11 mouse cellular contexts compared by ENCODE assay signal in the genomic region with DNA sequence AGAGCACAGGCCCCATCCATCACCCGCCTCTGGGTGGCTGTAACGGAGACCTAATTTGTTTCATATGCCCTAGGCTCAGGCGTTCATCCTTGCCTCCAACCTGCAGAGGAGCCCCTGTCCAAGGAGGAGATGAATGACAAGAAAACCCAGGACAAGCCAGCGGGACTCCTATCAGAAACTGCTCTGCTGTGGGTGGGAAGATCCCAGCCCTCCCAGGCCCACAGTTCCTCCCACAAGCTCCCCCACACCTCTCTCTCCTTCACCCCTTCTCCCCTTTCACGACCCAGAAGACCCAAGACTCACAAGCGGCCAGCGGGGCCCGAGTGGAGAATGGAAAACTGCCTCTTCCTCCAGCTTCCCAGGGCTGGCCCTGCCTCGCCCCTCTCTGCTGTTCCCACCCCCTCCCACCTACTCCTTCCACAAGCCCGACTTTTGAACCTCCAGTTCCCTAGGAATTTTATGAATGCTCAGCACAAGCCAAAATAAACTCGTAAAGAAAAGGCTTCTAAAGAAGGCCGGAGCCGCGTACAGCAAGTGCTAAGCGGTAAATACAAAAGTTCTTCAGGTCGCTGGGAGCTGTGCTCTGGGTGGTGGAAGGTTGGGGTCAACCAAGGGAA.
DNase-seq lines count a peak whose midpoint lies in the region; ATAC-seq and TF ChIP-seq lines count a peak whose summit lies in the region.
"Had no signal": no experiment of that assay in that cellular context is flagged by ENCODE, and none has a peak within 500 bp of the region (broad histone marks: within the 10 kb centered on the region; RNA-seq: fewer than 3 reads in every experiment).

No protein-coding gene starts in this region.

- H3K27me3 ChIP-seq in heart, adult 2 months (ENCODE audit: control insufficient read depth, insufficient read depth, low read length): no peaks in the 10 kb centered on the region
- H3K27me3 ChIP-seq in embryonic facial prominence, embryonic 13.5 days: peaks cover 50% of the 10 kb centered on the region
- H3K27me3 ChIP-seq in kidney, embryonic 15.5 days: peaks cover 33% of the 10 kb centered on the region
- no peaks in the 10 kb centered on the region for H3K27me3 ChIP-seq in midbrain, postnatal 0 days (ENCODE audit: insufficient read depth, low read length)

- no peak overlapping the region for H3K9ac ChIP-seq in heart, adult 2 months (ENCODE audit: low read depth, low read length)
- H3K9ac ChIP-seq in embryonic facial prominence, embryonic 13.5 days: 0 out of 2 replicates have a peak overlapping the region, but pooled peaks have one; percentile 36
- H3K9ac ChIP-seq in kidney, embryonic 15.5 days: 0 out of 2 replicates have a peak overlapping the region, but pooled peaks have one; percentile 5
- H3K9ac ChIP-seq in midbrain, postnatal 0 days (replicated peaks; ENCODE audit: low read length, poor library complexity, severe bottlenecking): no peak overlapping the region
- H3K9ac ChIP-seq: liver, embryonic 13.5 days had no signal

- no peak overlapping the region for H3K4me3 ChIP-seq in heart, adult 2 months
- H3K4me3 ChIP-seq in embryonic facial prominence, embryonic 13.5 days: no peak overlapping the region
- peak overlapping the region; percentile 17 for H3K4me3 ChIP-seq in kidney, embryonic 15.5 days (replicated peaks)
- no peak overlapping the region for H3K4me3 ChIP-seq in gastrocnemius, adult 2 months
- no peak overlapping the region for H3K4me3 ChIP-seq in midbrain, postnatal 0 days (ENCODE audit: low read depth, low read length)
- H3K4me3 ChIP-seq: liver, embryonic 13.5 days had no signal

- H3K27ac ChIP-seq in heart, adult 2 months: no peak overlapping the region
- H3K27ac ChIP-seq in embryonic facial prominence, embryonic 13.5 days: no peak overlapping the region
- H3K27ac ChIP-seq in kidney, embryonic 15.5 days: peak overlapping the region; percentile 80
- H3K27ac ChIP-seq in gastrocnemius, adult 2 months: no peak overlapping the region
- H3K27ac ChIP-seq in midbrain, postnatal 0 days (ENCODE audit: low read depth, low read length): no peak overlapping the region
- H3K27ac ChIP-seq: liver, embryonic 13.5 days had no signal

- peak; percentile 11 for DNase-seq in heart, postnatal 4 days
- no peak for DNase-seq in heart, adult 2 months
- DNase-seq in lung, postnatal 36 days: peak; percentile 34
- no peak for DNase-seq in gastrocnemius, adult 2 months
- no peak for DNase-seq in midbrain, postnatal 0 days (ENCODE audit: low spot score)
- DNase-seq in adrenal gland, adult 18-20 months (ENCODE audit: low spot score in 2 of 2): no peak
- DNase-seq: gastrocnemius, postnatal 10 days; liver, embryonic 13.5 days; thymus, adult 18-20 months had no signal

- intact Hi-C loops in heart, adult 2 months (cut with DNase I): no loop called here
- intact Hi-C loops in gastrocnemius, adult 2 months (cut with DNase I): no loop called here

- H3K9me3 ChIP-seq in embryonic facial prominence, embryonic 13.5 days: no peaks in the 10 kb centered on the region
- no peaks in the 10 kb centered on the region for H3K9me3 ChIP-seq in kidney, embryonic 15.5 days (replicated peaks)
- H3K9me3 ChIP-seq in midbrain, postnatal 0 days (ENCODE audit: low read length): no peaks in the 10 kb centered on the region
- H3K9me3 ChIP-seq: liver, embryonic 13.5 days had no signal

- no peak for TF ChIP-seq POLR2A in heart, adult 2 months (IDR thresholded peaks at IDR 0.05; ENCODE audit: insufficient read depth, low read depth, low read length)

- TF ChIP-seq EP300 in heart, adult 2 months (IDR thresholded peaks at IDR 0.05; ENCODE audit: insufficient read depth, low read depth, low read length): no peak

- 26% methylated on average over 15 of the region's 16 CpGs for WGBS in heart, adult 2 months
- 12% methylated on average over 16 of the region's 16 CpGs for WGBS in embryonic facial prominence, embryonic 13.5 days
- 10% methylated on average over 16 of the region's 16 CpGs for WGBS in kidney, embryonic 15.5 days
- WGBS in midbrain, postnatal 0 days: 46% methylated on average over 16 of the region's 16 CpGs

- H3K4me2 ChIP-seq in embryonic facial prominence, embryonic 13.5 days: peak overlapping the region; percentile 48
- peak overlapping the region; percentile 50 for H3K4me2 ChIP-seq in kidney, embryonic 15.5 days
- H3K4me2 ChIP-seq in midbrain, postnatal 0 days (ENCODE audit: low read depth, low read length, poor library complexity, severe bottlenecking): no peak overlapping the region
- H3K4me2 ChIP-seq: liver, embryonic 13.5 days had no signal

- no peak for ATAC-seq in embryonic facial prominence, embryonic 13.5 days (ENCODE audit: insufficient number of reproducible peaks, insufficient read depth, low FRiP score, low TSS enrichment, low read depth)
- peak; percentile 75 for ATAC-seq in kidney, embryonic 15.5 days (replicated peaks; ENCODE audit: low FRiP score)
- no peak for ATAC-seq in midbrain, postnatal 0 days (ENCODE audit: low FRiP score)

- no peak for TF ChIP-seq CTCF in heart, adult 2 months (IDR thresholded peaks at IDR 0.05)
- no peak for TF ChIP-seq CTCF in gastrocnemius, adult 2 months (IDR thresholded peaks at IDR 0.05)
- no peak; the same call in 1 of the 2 replicates for TF ChIP-seq CTCF in midbrain, postnatal 0 days (IDR thresholded peaks at IDR 0.05)

- no peaks in the 10 kb centered on the region for H3K79me2 ChIP-seq in heart, adult 2 months (replicated peaks; ENCODE audit: control insufficient read depth, insufficient read depth, low read length)

- H3K4me1 ChIP-seq in heart, adult 2 months (ENCODE audit: control insufficient read depth, insufficient read depth, low read length): no peaks in the 10 kb centered on the region
- H3K4me1 ChIP-seq in embryonic facial prominence, embryonic 13.5 days: peaks cover 46% of the 10 kb centered on the region
- peaks cover 59% of the 10 kb centered on the region for H3K4me1 ChIP-seq in kidney, embryonic 15.5 days
- 0 out of 2 replicates have a peak, but pooled peaks cover 3% of the 10 kb centered on the region for H3K4me1 ChIP-seq in midbrain, postnatal 0 days (ENCODE audit: insufficient read depth, low read length)
- H3K4me1 ChIP-seq: liver, embryonic 13.5 days had no signal

- no peaks in the 10 kb centered on the region for H3K36me3 ChIP-seq in heart, adult 2 months (ENCODE audit: control insufficient read depth, insufficient read depth, low read length)
- H3K36me3 ChIP-seq in embryonic facial prominence, embryonic 13.5 days: no peaks in the 10 kb centered on the region
- no peaks in the 10 kb centered on the region for H3K36me3 ChIP-seq in kidney, embryonic 15.5 days
- H3K36me3 ChIP-seq in midbrain, postnatal 0 days (ENCODE audit: insufficient read depth, low read length): no peaks in the 10 kb centered on the region
- H3K36me3 ChIP-seq: liver, embryonic 13.5 days had no signal

Comparison
In these comparisons a context has a peak if more than half of its experiments do, and no peak if none do; other contexts are left out.
1. DNase-seq: peak in heart, postnatal 4 days (single experiment) and lung, postnatal 36 days (single experiment); none in heart, adult 2 months (0 of 2), gastrocnemius, adult 2 months (single experiment), midbrain, postnatal 0 days (single experiment) and adrenal gland, adult 18-20 months (0 of 2).
2. H3K9ac ChIP-seq: peak in embryonic facial prominence, embryonic 13.5 days (single experiment) and kidney, embryonic 15.5 days (single experiment); none in heart, adult 2 months (single experiment) and midbrain, postnatal 0 days (single experiment).